Mouse (Mus musculus) splenic B cell, adult 2 months (primary cell): ENCODE measurements at regions not wholly inside any gene's neighbourhood (a gene's known extent, or its start where the extent isn't known, plus 50 kb on each side); places are given as distances from the start of the nearest gene placed in this dataset.

Source experiments
- DNase-seq: peaks from one replicate; pipeline ENCODE4 v3.0.0-alpha.2; 2011; ENCODE audit warnings: low read depth, low spot score
- H3K27me3 ChIP-seq: 2 replicates; pipeline ENCODE4 v1.6.1; 2012; ENCODE audit warnings: mild to moderate bottlenecking, low read length, moderate library complexity, mixed read lengths; ENCODE audit not compliant: control insufficient read depth, poor library complexity, insufficient read depth, severe bottlenecking
- H3K36me3 ChIP-seq: 2 replicates; pipeline ENCODE4 v1.6.1; 2012; ENCODE audit warnings: mild to moderate bottlenecking, low read length, moderate library complexity, mixed read lengths; ENCODE audit not compliant: control insufficient read depth, poor library complexity, insufficient read depth, severe bottlenecking

DNA sequence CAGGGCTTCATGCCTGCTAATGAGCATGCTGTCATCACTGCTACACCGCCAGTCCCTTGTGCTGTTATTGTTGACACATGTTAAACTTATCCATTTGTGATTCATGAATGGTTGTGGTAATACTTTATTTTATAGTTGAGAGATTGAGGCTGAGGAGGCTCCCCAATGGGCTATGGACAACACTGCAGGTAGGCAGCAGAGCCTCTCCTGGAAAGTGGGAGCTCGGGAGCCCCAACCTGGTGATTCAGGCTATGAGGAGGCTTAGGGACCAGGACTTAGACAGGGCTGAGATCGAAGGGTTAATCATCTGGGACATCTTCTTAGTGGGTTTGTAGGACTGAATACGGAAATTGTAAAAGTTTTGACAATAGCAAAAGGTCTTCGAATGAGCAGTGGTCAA lies 307.4 kb downstream of the Etnk1 start:
- no peaks in the 10 kb centered on the region for H3K36me3 ChIP-seq
- DNase-seq: no peak
- H3K27me3 ChIP-seq: no peaks in the 10 kb centered on the region

DNA sequence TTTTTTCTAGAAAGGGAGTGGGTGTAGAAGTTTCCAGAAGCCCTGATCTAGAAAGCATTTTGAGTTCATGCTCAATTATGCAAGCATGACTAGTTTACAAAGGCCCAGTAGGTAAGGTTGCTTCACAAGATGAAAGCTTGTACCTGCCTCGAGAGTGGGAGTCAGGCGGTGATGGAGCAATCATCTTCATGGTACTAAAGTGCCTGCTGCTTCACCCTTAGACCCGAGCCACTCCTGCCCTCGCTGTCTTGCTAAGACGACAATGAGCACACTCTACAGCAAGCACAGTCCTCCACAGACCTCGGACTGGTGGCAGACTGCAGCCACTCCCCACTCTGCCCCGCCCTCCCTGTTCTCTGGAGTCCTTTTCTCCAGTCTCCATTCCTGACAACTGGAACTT lies 308.3 kb downstream of the Etnk1 start:
- no peak for DNase-seq
- H3K36me3 ChIP-seq: no peaks in the 10 kb centered on the region
- no peaks in the 10 kb centered on the region for H3K27me3 ChIP-seq

DNA sequence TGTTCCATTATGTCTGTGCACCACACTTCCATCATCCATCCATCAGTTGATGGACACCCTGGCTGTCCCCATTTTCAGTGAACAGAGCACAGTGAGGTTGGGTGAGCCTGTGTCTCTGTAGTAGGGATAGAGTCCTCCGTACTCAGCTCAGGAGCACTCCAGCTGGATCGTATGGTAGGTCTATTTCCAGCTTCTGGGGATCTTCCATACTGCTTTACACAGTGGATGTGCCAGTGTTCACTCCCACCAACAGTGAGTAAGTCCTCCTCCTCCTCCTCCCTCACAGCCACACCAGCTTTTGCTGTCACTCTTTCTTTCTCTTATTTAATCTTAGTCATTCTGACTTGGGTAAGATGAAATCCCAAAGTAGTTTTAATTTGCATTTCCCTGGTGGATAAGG lies 310.4 kb downstream of the Etnk1 start:
- Histone ChIP-seq H3K36me3 (no peaks in the 10 kb centered on the region), H3K27me3 (no peaks in the 10 kb centered on the region)
- no peak for DNase-seq

GRCm38 (mm10) chr6:143479239-143479638 lies 312.2 kb downstream of the Etnk1 start:
- Histone ChIP-seq H3K36me3 (no peaks in the 10 kb centered on the region), H3K27me3 (no peaks in the 10 kb centered on the region)
- DNase-seq: no peak

- H3K36me3 ChIP-seq: no peaks in the 10 kb centered on the region
- no peak for DNase-seq
- H3K27me3 ChIP-seq: no peaks in the 10 kb centered on the region
Measured at GRCm38 (mm10) chr6:143479701-143480388, 312.8 kb downstream of the Etnk1 start.

GRCm38 (mm10) chr6:143482272-143482671 lies 315.3 kb downstream of the Etnk1 start:
- Histone ChIP-seq H3K36me3 (no peaks in the 10 kb centered on the region), H3K27me3 (no peaks in the 10 kb centered on the region)
- no peak for DNase-seq

GRCm38 (mm10) chr6:143482868-143483267 lies 315.8 kb downstream of the Etnk1 start:
- no peak for DNase-seq
- H3K36me3 ChIP-seq: no peaks in the 10 kb centered on the region
- no peaks in the 10 kb centered on the region for H3K27me3 ChIP-seq

DNA sequence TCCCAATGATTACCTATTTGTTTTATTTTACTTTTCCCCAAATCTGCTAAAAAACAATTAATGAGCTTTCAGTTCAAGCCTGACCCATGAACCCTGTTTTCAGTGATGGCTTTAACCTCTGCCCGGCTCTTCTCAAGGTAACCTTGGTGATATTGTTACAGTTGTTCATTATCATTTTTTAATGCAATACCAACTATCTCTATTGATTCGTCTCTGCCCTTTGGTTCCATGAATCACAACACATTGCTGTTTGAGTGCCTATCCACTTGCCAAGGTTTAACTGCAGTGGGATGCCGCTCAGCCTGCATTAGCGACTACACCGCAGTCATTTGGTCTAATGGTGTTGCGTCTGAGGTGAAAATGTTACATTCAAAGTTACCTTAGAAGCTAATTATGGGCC lies 317.9 kb downstream of the Etnk1 start:
- DNase-seq: no peak
- Histone ChIP-seq H3K36me3 (no peaks in the 10 kb centered on the region), H3K27me3 (no peaks in the 10 kb centered on the region)

GRCm38 (mm10) chr6:143487003-143487402 lies 320.0 kb downstream of the Etnk1 start:
- no peak for DNase-seq
- Histone ChIP-seq H3K27me3 (no peaks in the 10 kb centered on the region), H3K36me3 (no peaks in the 10 kb centered on the region)

DNA sequence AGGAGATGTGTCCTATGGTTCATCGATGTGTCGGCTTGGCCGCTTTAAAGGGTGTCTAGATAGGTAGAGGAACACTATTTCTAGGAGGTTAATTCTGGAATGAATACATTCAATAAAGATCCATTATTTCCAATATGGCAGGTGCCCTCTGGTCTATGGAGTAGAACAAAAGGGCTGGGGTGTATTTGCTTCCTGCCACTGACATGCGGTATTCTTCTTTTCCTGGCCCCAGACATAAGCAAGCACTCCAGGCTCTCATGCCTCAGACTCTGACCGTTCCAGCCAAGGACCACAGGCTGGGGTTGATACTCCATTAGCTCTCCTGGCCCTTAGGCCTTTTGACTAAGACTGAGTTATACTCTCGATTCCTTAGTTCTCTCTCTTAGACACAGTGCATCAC lies 323.0 kb downstream of the Etnk1 start:
- H3K36me3 ChIP-seq: no peaks in the 10 kb centered on the region
- H3K27me3 ChIP-seq: no peaks in the 10 kb centered on the region
- DNase-seq: no peak

DNA sequence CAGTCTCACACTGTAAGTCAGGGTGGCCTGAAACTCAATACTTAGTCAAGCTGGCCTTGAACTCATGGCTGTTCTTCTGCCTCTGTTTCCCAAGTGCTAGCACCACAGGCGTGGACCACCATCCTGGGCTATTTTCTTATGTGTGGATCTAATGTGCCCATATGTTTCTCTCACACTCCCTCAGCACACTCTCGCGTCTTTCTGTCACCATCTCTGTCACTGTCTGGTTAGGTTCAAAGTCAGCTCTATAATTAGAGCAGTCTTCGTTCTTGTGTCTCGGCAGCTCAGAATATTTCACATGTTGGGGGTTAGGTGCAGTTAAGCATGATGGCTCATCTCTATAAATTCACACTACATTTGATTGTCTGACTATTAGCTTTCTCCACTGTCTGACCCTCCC lies 324.4 kb downstream of the Etnk1 start:
- H3K27me3 ChIP-seq: no peaks in the 10 kb centered on the region
- no peak for DNase-seq
- H3K36me3 ChIP-seq: no peaks in the 10 kb centered on the region

DNA sequence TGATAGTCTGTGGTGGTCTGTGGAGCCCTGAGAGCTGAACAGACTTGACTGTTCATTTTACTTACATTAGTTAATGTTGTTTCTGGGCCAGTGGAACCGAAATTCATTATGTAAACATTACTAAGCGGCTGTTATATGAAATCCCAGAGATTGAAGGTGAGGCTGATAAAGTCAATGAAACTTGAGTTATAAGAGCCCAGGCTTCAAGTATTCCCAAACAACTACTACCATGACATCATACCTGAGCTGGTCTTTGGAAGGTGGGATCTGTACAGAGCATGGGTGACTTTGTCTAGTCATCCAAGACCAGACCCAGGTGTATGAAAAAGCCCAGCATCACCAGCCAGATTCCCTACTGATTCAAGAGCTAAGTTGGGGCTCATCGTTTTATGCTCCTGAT lies 326.5 kb downstream of the Etnk1 start:
- H3K27me3 ChIP-seq: no peaks in the 10 kb centered on the region
- no peak for DNase-seq
- H3K36me3 ChIP-seq: no peaks in the 10 kb centered on the region

GRCm38 (mm10) chr6:143494341-143494740 lies 327.3 kb downstream of the Etnk1 start:
- H3K27me3 ChIP-seq: no peaks in the 10 kb centered on the region
- H3K36me3 ChIP-seq: no peaks in the 10 kb centered on the region
- DNase-seq: no peak

GRCm38 (mm10) chr6:143494886-143495285 lies 327.9 kb downstream of the Etnk1 start:
- no peaks in the 10 kb centered on the region for H3K27me3 ChIP-seq
- no peak for DNase-seq

DNA sequence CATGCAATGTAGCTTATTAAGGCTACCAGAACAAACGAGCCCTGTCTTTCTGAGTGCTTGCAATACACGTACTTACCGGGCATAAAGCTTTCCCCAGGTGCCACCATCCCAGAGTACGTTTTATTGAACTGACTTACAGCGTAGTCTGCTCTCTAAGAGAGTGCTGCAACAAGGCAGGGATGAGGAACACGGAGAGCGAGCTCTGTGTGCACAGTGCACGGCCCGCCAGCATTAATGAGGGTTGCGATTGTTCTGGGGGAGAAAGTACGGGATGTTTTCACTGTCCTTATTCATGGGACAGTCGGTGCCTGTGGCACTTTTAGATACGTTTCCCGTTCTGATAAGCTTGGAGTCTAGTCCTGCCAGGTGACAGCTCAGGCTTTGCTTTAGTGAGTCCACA lies 331.7 kb downstream of the Etnk1 start:
- Histone ChIP-seq H3K27me3 (no peaks in the 10 kb centered on the region), H3K36me3 (no peaks in the 10 kb centered on the region)
- DNase-seq: no peak

More at GRCm38 (mm10) chr6:143494886-143495285, 327.9 kb downstream of the Etnk1 start:
- no peaks in the 10 kb centered on the region for H3K36me3 ChIP-seq
